Mouse (Mus musculus) mammary gland, adult 2 months (tissue): ENCODE results near the gene Arhgef18. TPM values are rescaled to one million over a fixed set of nuclear protein-coding genes. Genes with fewer than 3 reads are reported as not detected.

Source experiments
- polyA plus RNA-seq: library from polyadenylated mRNA; depleted of rRNA; stranded (reverse); fragments of >200 nt; gene quantifications from 2 replicates; pipeline ENCODE4 v1.2.3, GENCODE M21; 2012; ENCODE audit warnings: low replicate concordance; rRNA removed

The Arhgef18 gene
- 46.1 and 114 TPM in 2 replicates for polyA plus RNA-seq

DNA sequence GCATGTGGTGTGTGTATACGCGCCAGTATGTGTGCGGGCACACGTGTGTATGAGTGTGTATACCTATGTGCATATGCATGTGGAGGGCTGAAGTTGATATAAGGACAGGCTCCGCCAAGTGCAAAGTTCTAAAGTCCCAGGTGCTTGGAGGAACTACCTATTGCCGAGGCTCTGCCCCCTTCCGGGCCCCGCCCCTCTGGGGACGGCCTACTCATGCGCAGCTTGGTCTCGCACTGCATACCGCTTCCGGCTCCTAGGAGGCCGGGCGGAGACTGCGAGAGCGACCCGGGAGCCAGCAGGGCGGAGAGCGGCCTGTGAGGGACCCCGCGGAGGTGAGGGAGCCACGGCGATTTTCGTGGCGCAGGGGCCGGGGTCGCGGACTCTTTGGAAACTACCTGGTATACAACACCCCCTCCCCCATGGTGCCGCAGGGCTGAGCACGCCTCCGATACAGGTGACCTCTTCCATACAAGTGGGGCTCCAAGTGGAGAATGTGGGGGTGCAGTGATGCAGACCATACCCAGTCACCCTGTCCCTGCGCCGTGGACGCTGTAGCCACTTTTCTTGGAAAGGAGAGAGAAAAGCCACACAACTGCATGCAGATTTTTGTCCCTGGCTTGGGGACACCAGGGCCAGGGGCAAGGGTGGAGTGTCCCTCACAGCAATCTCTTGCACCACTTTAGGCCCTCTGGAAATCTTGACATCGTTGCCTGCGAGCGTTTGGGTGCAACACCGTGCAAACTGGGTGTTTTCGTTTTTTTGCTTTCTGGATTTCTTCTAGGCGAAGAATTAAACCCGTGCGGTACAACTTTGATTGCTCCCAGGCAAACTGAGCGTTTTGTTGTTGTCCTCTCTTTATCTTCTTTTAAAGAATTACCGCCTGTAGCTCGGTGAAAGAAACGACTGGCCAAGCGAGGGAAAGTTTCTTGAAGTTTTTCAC is at the start of gene Arhgef18:
Gene Arhgef18, plus strand, starts transcription at position 236 of the 940 bp plus-strand sequence.

DNA sequence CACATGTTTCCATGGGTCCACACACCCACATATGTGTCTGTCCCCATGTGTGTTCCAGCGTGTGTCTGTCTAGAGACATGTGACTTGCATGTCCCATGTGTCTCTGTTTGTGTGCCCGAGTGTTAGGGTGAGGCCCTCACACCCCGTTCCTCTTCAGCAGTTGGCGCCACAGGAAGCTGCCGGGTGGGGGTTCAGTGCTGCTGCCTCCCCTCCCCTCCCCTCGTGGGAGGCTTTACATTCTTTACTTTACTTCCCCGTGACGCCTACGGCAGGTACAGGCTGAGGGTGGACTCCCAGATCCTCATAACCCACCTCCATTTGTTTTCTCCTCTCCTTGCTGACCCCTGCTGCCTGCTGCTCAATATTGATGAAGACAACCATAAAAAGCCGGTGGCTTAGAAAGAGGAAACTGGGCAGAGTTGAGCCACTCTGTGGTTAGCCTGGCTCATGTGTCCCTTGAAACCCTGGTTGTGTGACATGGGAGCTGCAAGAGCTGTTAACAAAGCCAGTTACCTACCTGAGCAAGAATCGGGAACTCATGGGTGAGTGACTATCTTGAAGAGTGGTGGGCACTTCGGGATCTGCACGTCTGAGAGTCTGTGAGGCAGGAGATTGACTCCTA is 39.5 kb upstream of the Arhgef18 start, which contains the start of gene A430078G23Rik:
Gene A430078G23Rik, plus strand, starts transcription at position 227 of the 622 bp plus-strand sequence.

DNA sequence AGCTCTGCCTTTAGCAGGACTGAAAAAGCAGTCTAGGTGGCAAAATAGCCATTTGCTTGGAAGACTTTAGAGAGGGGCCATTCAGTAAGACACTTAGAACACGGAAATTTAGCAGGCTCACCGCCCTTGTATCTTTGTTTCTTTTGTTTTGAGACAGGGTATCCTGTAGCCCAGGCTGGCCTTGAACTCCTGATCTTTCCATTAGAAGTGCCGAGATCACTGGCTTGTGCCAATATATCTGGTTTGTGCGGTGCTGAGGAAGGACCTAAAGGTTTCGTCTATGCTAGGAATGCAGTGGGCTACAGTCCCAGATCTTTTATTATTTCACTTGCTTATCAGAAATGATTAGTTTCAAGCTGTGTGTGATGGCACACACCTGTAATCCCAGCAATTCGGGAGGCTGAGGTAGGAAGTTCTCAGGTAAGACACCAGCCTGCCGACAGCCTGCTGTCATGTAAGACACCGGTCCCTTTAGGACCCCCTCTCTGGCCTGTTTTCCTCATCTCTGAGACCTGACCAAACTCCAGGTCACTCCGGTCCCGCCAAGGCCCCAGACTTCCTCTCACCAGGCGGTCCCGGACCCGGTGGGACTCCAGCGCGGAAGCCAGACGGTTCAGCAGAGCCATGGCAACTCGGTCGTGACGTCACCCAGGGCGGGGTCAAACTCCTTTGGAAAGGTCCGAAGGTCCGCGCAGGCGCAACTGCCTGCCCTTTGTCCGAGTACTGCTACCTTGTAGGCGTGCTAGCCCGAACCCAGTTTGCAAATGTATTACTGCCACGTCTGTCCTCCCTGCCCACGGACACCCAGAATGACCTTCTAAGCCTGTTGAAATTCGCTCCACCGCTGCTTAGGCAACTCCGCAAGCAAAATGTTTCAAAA is 74.4 kb downstream of the Arhgef18 start, which contains the start of gene Pex11g:
Gene Pex11g, minus strand, starts transcription at position 675 of the 880 bp plus-strand sequence.

DNA sequence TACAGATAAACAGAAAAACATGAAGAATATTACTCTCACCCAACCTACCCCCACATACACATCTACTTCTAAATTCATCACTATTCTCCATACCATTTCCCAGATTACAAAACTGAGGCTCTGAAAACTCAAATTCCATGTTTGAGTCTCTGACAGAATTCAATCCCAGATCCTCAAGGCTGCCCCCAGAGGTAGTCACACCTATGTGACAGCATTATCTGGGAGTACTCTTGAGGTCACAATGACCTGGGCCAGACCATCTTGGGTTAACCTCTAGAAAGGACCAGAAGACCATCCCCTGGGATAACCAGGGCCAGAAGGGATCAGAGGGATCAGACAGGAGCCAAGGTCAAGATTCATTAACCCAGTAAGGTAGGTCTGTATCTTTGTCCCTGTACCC is 77.8 kb downstream of the Arhgef18 start, which contains the start of gene Tex45:
Gene Tex45, plus strand, starts transcription at position 301 of the 400 bp plus-strand sequence.

DNA sequence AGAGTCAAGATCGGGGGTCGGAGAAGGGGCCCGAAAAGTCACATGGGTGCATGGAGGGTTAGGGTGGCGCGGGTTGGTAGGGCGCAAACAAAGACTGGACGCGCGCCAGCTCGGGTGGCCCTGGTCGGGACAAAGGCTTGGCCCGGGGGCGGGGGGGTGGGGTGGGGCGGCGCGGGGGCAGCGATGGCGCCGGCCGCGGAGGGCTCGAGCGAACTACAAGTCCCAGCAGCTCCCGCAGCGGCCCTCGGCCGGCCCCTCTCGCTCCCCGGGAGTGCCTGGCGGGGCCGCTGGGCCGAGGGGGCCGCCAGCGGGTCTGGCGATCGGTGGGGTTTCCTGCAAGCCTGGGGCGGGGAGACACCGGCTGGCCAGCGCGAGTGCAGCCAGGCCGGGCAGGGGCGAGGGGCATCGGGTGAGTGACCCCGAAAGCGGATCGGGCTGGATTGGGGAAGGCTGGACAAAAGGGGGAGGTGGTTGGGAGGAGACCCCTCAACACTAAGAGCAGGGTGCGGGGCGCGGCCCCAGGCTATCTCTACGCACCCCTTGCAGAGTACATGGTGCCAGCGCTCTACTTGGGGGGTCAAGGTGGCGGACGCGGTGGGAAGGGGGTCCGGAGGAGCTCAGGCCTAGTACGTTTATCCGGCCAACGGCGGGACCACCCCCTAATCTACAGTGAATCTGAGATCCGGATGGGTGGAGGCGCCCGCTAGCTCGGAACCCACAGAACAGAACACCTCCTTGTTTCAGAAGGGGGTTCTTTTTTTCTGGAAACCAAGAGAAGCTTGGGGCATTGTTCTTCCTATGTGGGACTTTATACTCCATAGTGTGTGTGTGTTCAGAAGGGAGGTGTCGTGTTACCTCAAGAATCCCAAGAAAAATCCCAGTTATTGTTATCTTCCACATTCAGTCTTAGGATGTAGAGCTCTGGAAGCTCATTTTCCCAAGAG is 100.4 kb downstream of the Arhgef18 start, which contains the start of gene Zfp358:
Gene Zfp358, plus strand, starts transcription at position 238 of the 944 bp plus-strand sequence.

DNA sequence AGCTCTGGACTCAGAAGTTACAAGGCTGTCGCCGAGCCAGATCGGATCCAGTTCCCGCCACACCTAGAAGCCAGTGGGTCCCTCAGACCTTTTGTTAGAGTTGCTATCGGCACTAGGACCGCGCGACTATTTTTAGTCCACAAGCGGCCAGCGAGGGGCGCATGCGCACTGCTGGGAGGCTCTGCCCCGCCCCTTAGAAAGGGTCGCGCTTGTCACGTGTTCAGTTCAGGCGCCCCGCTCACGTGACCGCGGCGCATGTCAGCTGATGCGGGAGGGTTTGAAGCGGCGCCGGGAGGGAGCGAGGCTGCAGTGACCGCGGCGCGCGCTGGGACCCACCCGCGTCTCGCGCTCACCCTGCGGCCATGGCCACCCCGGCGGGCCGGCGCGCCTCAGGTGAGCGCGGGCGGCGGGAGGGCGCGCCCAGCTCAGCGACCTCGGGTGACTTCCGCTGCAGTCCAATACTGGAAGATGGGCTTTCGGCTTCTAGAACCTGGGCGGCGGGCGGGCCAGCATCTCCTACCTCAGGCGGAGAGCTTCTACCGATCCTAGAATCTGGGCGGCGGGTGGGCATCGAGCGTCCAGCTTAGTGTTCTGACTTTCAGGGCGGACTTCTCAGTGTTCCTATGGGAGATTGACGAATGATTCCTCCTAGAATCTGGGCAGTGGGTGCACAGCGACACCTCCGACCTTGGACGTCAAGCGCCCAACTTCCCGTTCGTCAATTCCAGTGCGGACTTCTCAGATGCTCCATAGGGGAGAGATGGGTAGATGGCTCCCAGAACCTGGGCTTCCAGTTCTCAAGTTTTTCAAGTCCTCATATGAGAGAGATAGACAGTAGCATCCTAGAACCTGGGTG is 107.7 kb downstream of the Arhgef18 start, which contains the start of gene Mcoln1:
Gene Mcoln1, plus strand, starts transcription at position 223 of the 856 bp plus-strand sequence.

Other genes starting within 250 kb of the Arhgef18 start
- 28.9 and 38.8 TPM in 2 replicates for gene Insr, start 113.4 kb upstream of the Arhgef18 start, polyA plus RNA-seq
- 9.5 and 14.0 TPM in 2 replicates for gene A430078G23Rik, start 39.6 kb upstream of the Arhgef18 start, polyA plus RNA-seq
- gene Pex11g, start 74.7 kb downstream of the Arhgef18 start, polyA plus RNA-seq, result 8.4 and 11.1 TPM in 2 replicates
- 0.10 and 0.11 TPM in 2 replicates for gene Tex45, start 77.9 kb downstream of the Arhgef18 start, polyA plus RNA-seq
- 76.9 and 90.5 TPM in 2 replicates for gene Zfp358, start 100.1 kb downstream of the Arhgef18 start, polyA plus RNA-seq
- 274 and 624 TPM in 2 replicates for gene Mcoln1, start 107.5 kb downstream of the Arhgef18 start, polyA plus RNA-seq
- gene Pnpla6, start 122.4 kb downstream of the Arhgef18 start, polyA plus RNA-seq, result 59.0 and 66.0 TPM in 2 replicates
- not detected in 2 replicates for gene C330021F23Rik, start 175.0 kb downstream of the Arhgef18 start, polyA plus RNA-seq
- gene Camsap3, start 194.3 kb downstream of the Arhgef18 start, polyA plus RNA-seq, result 11.5 and 13.9 TPM in 2 replicates
- 57.5 and 58.7 TPM in 2 replicates for gene Xab2, start 228.3 kb downstream of the Arhgef18 start, polyA plus RNA-seq
- gene Pet100, start 228.5 kb downstream of the Arhgef18 start, polyA plus RNA-seq, result 2.9 and 7.1 TPM in 2 replicates
- gene Pcp2, start 232.5 kb downstream of the Arhgef18 start, polyA plus RNA-seq, result not detected in 2 replicates
- 123 and 137 TPM in 2 replicates for gene Stxbp2, start 237.9 kb downstream of the Arhgef18 start, polyA plus RNA-seq